Mouse (Mus musculus) layer of hippocampus, adult 8-10 months (tissue): ENCODE results near the gene Kirrel3. TPM values are rescaled to one million over a fixed set of nuclear protein-coding genes. Genes with fewer than 3 reads are reported as not detected.

Experiments
- DNase-seq, 2 experiments: peaks; one replicate each; pipeline ENCODE4 v3.0.0; 2022; ENCODE audit warnings: low spot score in 2 of 2
- total RNA-seq, 4 experiments: library from RNA; stranded (reverse); gene quantifications; 2 replicates each; pipeline ENCODE4 v1.2.4; 2022

Gene Kirrel3
- total RNA-seq = 10 to 100 TPM; 49.7 to 55.4 (median 53.9) TPM

GRCm38 (mm10) chr9:34485759-34486431 is at the start of gene Kirrel3:
TSS of gene Kirrel3 (plus strand) at chr9:34485894.
- peak; percentile 63 to 83 for DNase-seq

- no peak for DNase-seq
Observed at GRCm38 (mm10) chr9:34440721-34441120, 45.0 kb upstream of the Kirrel3 start.

GRCm38 (mm10) chr9:34443950-34444349 is 41.7 kb upstream of the Kirrel3 start:
- no peak for DNase-seq

- no peak for DNase-seq
Observed at GRCm38 (mm10) chr9:34446497-34447350, 39.0 kb upstream of the Kirrel3 start.

GRCm38 (mm10) chr9:34447736-34448135 is 38.0 kb upstream of the Kirrel3 start:
- DNase-seq = no peak

GRCm38 (mm10) chr9:34448467-34448866 is 37.2 kb upstream of the Kirrel3 start:
- DNase-seq = no peak

GRCm38 (mm10) chr9:34458189-34458588 is 27.5 kb upstream of the Kirrel3 start:
- no peak for DNase-seq

- DNase-seq = no peak
Observed at GRCm38 (mm10) chr9:34459968-34460367, 25.7 kb upstream of the Kirrel3 start.

GRCm38 (mm10) chr9:34463666-34464065 is 22.0 kb upstream of the Kirrel3 start:
- DNase-seq = no peak

GRCm38 (mm10) chr9:34466058-34466457 is 19.6 kb upstream of the Kirrel3 start:
- DNase-seq = no peak

GRCm38 (mm10) chr9:34469180-34469579 is 16.5 kb upstream of the Kirrel3 start:
- no peak for DNase-seq

GRCm38 (mm10) chr9:34476206-34476605 is 9.5 kb upstream of the Kirrel3 start:
- DNase-seq = no peak

GRCm38 (mm10) chr9:34478494-34478893 is 7.2 kb upstream of the Kirrel3 start:
- no peak for DNase-seq

- DNase-seq = no peak
Observed at GRCm38 (mm10) chr9:34483236-34483635, 2.5 kb upstream of the Kirrel3 start.

- no peak for DNase-seq
Observed at GRCm38 (mm10) chr9:34484665-34485064, 1.0 kb upstream of the Kirrel3 start.

- no peak for DNase-seq
Observed at GRCm38 (mm10) chr9:34488267-34488666, 2.6 kb downstream of the Kirrel3 start.

- peak; percentile 79 to 81 for DNase-seq
Observed at GRCm38 (mm10) chr9:34488700-34489315, 3.1 kb downstream of the Kirrel3 start.

GRCm38 (mm10) chr9:34489316-34489710 is 3.6 kb downstream of the Kirrel3 start:
- no peak for DNase-seq

- DNase-seq = no peak
Observed at GRCm38 (mm10) chr9:34489760-34490159, 4.1 kb downstream of the Kirrel3 start.

- DNase-seq = no peak
Observed at GRCm38 (mm10) chr9:34492121-34492520, 6.4 kb downstream of the Kirrel3 start.

GRCm38 (mm10) chr9:34493571-34493970 is 7.9 kb downstream of the Kirrel3 start:
- no peak for DNase-seq

GRCm38 (mm10) chr9:34498126-34498525 is 12.4 kb downstream of the Kirrel3 start:
- no peak for DNase-seq
